In genomic region chrX:162541961-162542360, GRCm38 (mm10) we compare ENCODE assay signal across 24 mouse cellular contexts.
"Had no signal": no experiment of that assay in that cellular context is flagged by ENCODE, and none has a peak within 500 bp of the region (broad histone marks: within the 10 kb centered on the region; RNA-seq: fewer than 3 reads in every experiment).

No protein-coding gene starts in this region.

- H3K27ac ChIP-seq: heart, adult 2 months; heart, embryonic 13.5 days; heart, embryonic 15.5 days; hindbrain, embryonic 13.5 days; hindbrain, embryonic 15.5 days; hindbrain, postnatal 0 days; kidney, embryonic 15.5 days; kidney, postnatal 0 days; left cerebral cortex, adult 2 months; limb, embryonic 10.5 days; limb, embryonic 12.5 days; liver, embryonic 12.5 days; liver, embryonic 14.5 days had no signal

- H3K36me3 ChIP-seq: heart, embryonic 13.5 days; heart, embryonic 15.5 days; hindbrain, embryonic 13.5 days; hindbrain, embryonic 15.5 days; kidney, embryonic 15.5 days; limb, embryonic 10.5 days; limb, embryonic 12.5 days; liver, embryonic 12.5 days had no signal

- H3K4me3 ChIP-seq: heart, adult 2 months; heart, embryonic 13.5 days; heart, embryonic 15.5 days; hindbrain, embryonic 13.5 days; hindbrain, embryonic 15.5 days; kidney, embryonic 15.5 days; left cerebral cortex, adult 2 months; limb, embryonic 10.5 days; limb, embryonic 12.5 days; liver, embryonic 12.5 days had no signal

- DNase-seq: gastrocnemius, postnatal 14 days; gastrocnemius, postnatal 36 days; heart, adult 11 months; heart, adult 2 months; heart, postnatal 14 days; heart, postnatal 36 days; kidney, adult 11 months; kidney, adult 2 months; kidney, adult 9 months; kidney, postnatal 25 days; kidney, postnatal 4 days had no signal

- H3K9ac ChIP-seq: heart, embryonic 13.5 days; heart, embryonic 15.5 days; hindbrain, embryonic 13.5 days; hindbrain, embryonic 15.5 days; kidney, embryonic 15.5 days; limb, embryonic 12.5 days; liver, embryonic 12.5 days; liver, embryonic 14.5 days had no signal

- H3K4me1 ChIP-seq: heart, embryonic 13.5 days; heart, embryonic 15.5 days; hindbrain, embryonic 13.5 days; hindbrain, embryonic 15.5 days; kidney, embryonic 15.5 days; limb, embryonic 10.5 days; limb, embryonic 12.5 days; liver, embryonic 12.5 days had no signal

- H3K27me3 ChIP-seq: heart, embryonic 15.5 days had no signal

- H3K9me3 ChIP-seq: heart, embryonic 13.5 days; heart, embryonic 15.5 days; hindbrain, embryonic 13.5 days; hindbrain, embryonic 15.5 days; kidney, embryonic 15.5 days; limb, embryonic 10.5 days; limb, embryonic 12.5 days; liver, embryonic 12.5 days had no signal

- ATAC-seq: hindbrain, postnatal 0 days; intestine, embryonic 16.5 days; liver, embryonic 12.5 days had no signal
